Mouse (Mus musculus) kidney, adult 18-20 months (tissue): ENCODE data around the gene Hormad1.
"Not testable (repeated sequence)": the region's sequence is repeated elsewhere in the genome, so short reads cannot be mapped to it uniquely, and the experiment has no call there.

Experiments
- DNase-seq: peaks from one replicate; pipeline ENCODE4 v3.0.0; 2021

Hormad1 gene

GRCm38 (mm10) chr3:95559437-95559836 lies at the start of gene Hormad1:
Gene Hormad1, plus strand, starts transcription at chr3:95559677.
- no peak for DNase-seq

DNA sequence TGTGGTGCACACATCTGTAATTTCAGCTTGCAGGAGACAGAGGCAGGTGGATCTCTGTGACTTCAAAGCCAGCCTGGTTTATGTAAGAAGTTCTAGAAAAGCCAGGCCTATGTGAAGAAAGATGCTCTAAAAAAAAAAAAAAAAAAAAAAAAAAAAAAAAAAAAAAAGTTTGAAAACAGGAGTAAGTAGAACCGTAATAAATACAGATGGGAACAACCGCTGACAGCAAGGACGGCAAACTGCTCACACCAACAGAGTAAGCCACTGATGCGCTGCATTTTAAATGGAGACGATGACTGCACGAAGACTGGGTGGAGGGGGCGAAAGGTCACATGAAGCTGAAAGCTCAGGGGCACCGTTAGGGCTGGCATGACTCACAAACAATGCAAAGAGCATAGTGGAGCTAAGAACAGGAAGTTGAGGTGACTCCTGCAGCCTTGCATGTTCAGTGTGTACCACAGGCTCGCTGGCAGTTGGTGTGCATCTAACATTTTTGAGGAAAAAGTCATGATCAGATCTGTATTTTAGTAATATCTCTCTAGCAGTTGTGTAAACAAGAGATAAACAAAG lies 47.8 kb upstream of the Hormad1 start:
- no peak for DNase-seq

DNA sequence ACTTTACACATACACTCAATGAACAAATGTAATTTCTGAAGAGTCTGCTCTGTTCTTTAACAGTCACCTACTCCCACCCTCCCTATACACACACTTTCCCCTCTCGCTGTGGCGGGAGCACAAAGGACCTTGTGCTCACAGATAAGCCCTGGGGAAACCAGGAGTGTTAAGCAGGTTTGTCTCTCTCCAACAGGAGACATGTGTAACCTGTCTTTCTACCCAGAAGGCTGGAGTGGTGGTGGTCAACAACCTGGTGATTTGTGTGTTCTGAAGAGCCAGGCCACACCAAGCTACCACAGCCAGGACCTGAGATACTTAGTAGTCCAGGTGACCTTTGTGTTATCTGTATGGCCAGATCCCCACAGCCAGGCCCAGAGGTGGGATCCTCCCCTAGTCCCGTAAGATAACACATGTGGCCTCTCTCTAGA lies 42.8 kb upstream of the Hormad1 start:
- no peak for DNase-seq

DNA sequence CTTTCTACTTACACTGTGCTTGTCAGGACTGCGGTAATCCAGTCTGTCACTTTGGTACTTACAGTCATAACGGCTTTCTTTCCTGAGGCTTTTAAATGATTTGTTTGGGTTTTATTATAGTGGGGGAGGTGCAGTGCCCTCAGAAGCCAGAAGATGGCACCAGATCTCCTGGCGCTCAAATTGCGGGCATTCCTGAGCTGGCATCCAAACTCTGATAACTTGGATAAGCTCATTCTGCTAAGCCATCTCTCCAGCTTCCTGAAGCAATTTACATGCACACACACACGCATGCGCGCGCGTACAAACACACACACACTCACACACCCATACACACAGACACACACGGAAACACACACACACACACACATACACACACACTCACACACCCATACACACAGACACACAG lies 42.0 kb upstream of the Hormad1 start:
- DNase-seq: peak; percentile 77

- no peak for DNase-seq
These were observed 40.6 kb upstream of the Hormad1 start for GRCm38 (mm10) chr3:95518891-95519290.

GRCm38 (mm10) chr3:95519315-95519714 lies 40.2 kb upstream of the Hormad1 start:
- no peak for DNase-seq

DNA sequence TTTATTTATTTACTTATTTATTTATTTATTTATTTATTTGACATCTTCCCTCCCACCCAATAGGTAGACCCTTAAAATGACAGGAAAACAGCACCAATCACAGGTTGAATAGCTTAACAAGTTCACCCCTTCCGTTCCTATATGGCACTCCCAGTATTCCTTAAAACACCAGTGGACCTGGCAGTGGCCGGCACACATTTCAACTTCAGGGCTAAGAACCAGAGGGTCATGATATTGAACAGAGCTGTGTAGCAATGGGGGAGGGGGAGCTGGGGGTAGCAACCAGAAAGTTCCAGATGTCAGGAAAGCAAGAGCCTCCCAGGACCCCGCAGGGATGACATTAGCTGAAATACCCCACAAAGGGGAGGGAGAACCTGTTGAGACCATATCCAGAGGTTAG lies 39.4 kb upstream of the Hormad1 start:
- no peak for DNase-seq

GRCm38 (mm10) chr3:95521168-95521567 lies 38.3 kb upstream of the Hormad1 start:
- DNase-seq: peak; percentile 10

DNA sequence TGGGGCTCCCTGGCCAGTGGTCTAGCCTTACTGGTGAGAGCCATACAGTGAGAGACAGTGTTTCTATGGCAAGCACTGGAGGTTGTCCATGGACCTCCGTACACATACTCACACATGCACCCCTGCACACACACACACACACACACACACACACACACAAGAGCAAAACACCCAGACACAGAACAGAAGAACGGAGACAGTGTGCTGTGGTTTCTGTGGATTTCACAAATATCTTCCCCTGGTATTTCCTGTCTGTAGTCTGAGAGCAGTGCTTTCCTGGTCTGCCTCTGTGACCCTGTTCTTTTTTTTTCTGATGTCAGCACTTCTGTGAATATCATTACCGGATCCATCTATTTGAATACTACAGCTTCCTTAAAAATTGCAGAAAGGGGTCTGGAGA lies 35.8 kb upstream of the Hormad1 start:
- DNase-seq: peak; percentile 18

GRCm38 (mm10) chr3:95524673-95525072 lies 34.8 kb upstream of the Hormad1 start:
- DNase-seq: peak; percentile 12

GRCm38 (mm10) chr3:95526111-95526510 lies 33.4 kb upstream of the Hormad1 start:
- no peak for DNase-seq

- DNase-seq: no peak
These were observed 32.8 kb upstream of the Hormad1 start, which contains the start of gene Ctss for GRCm38 (mm10) chr3:95526622-95527211. Gene Ctss, plus strand, starts transcription at chr3:95526786.

GRCm38 (mm10) chr3:95529814-95530213 lies 29.7 kb upstream of the Hormad1 start:
- no peak for DNase-seq

DNA sequence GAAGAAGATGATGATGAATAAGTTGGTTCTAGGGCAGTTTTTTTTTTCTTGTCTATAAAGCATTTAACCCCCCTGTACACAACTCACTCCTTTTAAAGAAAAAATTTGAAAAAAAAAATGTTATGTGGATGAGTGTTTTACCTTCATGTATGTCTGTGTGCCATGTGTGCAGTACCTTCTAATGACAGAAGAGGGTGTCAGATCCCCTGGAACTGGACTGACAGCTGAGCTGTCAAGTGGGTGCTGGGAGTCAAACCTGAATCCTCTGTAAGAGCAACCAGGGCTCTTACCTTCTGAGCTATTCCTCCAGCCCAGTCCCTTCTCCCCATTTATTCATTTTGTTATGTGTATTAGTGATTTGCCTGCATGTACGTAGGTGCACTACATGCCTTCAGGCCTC lies 28.5 kb upstream of the Hormad1 start:
- DNase-seq: no peak

GRCm38 (mm10) chr3:95533364-95533763 lies 26.1 kb upstream of the Hormad1 start:
- DNase-seq: no peak

DNA sequence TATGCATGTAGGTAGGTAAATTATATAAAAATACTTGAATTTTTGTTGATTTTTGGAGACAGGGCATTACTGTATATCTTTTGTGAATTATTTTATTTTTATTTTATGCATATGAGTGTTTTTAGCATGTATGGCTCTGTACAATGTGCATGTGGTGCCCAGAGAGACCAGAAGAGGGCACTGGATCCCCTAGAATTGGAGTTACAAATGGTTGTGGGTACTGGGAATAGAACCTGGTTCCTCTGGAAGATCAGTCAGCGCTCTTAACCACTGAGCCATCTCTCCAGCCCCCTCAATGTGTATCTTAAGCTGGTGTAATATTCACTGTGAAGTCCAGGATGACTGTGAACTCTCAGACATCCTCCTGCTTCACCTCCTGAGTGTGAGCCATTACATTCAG lies 24.6 kb upstream of the Hormad1 start:
- no peak for DNase-seq

- DNase-seq: no peak
These were observed 20.5 kb upstream of the Hormad1 start for GRCm38 (mm10) chr3:95538936-95539335.

DNA sequence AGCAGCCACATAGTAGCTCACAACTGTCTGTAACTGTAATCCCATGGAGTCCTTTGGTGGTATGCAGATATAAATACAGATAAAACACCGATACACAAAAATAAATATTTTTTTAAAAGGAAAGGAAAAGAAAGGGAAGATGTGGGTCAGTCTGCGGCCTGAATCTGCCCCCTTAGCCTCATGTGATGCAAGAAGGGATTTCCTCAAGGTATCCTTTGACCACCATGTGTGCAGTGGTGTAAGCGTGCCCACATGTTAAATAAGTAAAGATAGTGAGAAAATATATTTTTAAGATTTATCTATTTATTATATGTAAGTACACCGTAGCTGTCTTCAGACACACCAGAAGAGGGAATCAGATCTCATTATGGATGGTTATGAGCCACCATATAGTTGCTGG lies 19.6 kb upstream of the Hormad1 start:
- DNase-seq: no peak

- DNase-seq: not testable (repeated sequence)
These were observed 18.3 kb upstream of the Hormad1 start for GRCm38 (mm10) chr3:95541186-95541585.

- DNase-seq: no peak
These were observed 17.3 kb upstream of the Hormad1 start for GRCm38 (mm10) chr3:95542171-95542570.

- DNase-seq: no peak
These were observed 16.5 kb upstream of the Hormad1 start for GRCm38 (mm10) chr3:95542981-95543380.

GRCm38 (mm10) chr3:95550176-95550575 lies 9.3 kb upstream of the Hormad1 start:
- no peak for DNase-seq

GRCm38 (mm10) chr3:95553986-95554385 lies 5.5 kb upstream of the Hormad1 start:
- DNase-seq: no peak

- DNase-seq: no peak
These were observed 1.3 kb downstream of the Hormad1 start for GRCm38 (mm10) chr3:95560738-95561137.

- DNase-seq: no peak
These were observed 2.3 kb downstream of the Hormad1 start for GRCm38 (mm10) chr3:95561826-95562225.
